In the genomic region with DNA sequence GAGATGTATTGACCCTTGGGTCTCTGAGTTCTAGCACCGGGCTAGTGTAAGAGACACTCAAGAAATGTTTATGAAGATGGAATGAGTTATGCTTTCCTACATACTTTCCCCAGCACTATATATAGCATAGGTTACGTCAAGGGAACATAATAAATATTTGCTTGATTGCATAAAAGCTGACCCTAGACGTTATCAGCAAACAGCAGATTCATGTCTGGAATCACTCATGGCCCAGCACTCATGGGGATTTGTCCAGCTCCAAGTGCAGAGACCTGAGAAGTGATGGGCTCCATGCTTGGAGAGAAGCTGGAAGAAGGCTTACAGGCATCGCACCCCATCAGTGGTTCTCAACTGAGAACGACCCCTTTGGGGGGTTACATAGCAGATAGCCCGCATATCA, we compare ENCODE assay signal across 28 mouse cellular contexts.
DNase-seq lines count a peak whose midpoint lies in the region; ATAC-seq and TF ChIP-seq lines count a peak whose summit lies in the region.
"Had no signal": no experiment of that assay in that cellular context is flagged by ENCODE, and none has a peak within 500 bp of the region (broad histone marks: within the 10 kb centered on the region; RNA-seq: fewer than 3 reads in every experiment).

No protein-coding gene starts in this region.

- peak; percentile 96 for TF ChIP-seq EP300 in lung, postnatal 0 days (IDR thresholded peaks at IDR 0.05)

- no peak for DNase-seq in heart, adult 9 months (ENCODE audit: low spot score in 2 of 2)
- peak; percentile 88 for DNase-seq in lung, postnatal 0 days (ENCODE audit: low spot score)
- peak; percentile 52 to 80 for DNase-seq in lung, postnatal 4 days
- no peak for DNase-seq in thymus, postnatal 4 days
- DNase-seq: adrenal gland, postnatal 25 days; B cell, adult 2 months; cerebellum, adult 11-12 months; cerebellum, adult 9-11 months; embryo, embryonic 11 days; gastrocnemius, adult 2 months; gastrocnemius, postnatal 36 days; kidney, adult 2 months; layer of hippocampus, postnatal 36 days; liver, embryonic 13.5 days; retina, postnatal 1 day; right cerebral cortex, postnatal 14 days had no signal

- H3K9me3 ChIP-seq in heart, embryonic 15.5 days (replicated peaks): no peaks in the 10 kb centered on the region
- no peaks in the 10 kb centered on the region for H3K9me3 ChIP-seq in lung, embryonic 15.5 days
- H3K9me3 ChIP-seq in lung, postnatal 0 days (ENCODE audit: low read length): no peaks in the 10 kb centered on the region
- H3K9me3 ChIP-seq: embryonic facial prominence, embryonic 12.5 days; forebrain, embryonic 10.5 days; forebrain, embryonic 15.5 days; limb, embryonic 10.5 days; limb, embryonic 15.5 days; liver, embryonic 13.5 days; midbrain, embryonic 13.5 days; stomach, embryonic 15.5 days had no signal

- H3K4me1 ChIP-seq in heart, embryonic 15.5 days (replicated peaks): peaks cover 43% of the 10 kb centered on the region
- H3K4me1 ChIP-seq in lung, embryonic 15.5 days: peaks cover 43% of the 10 kb centered on the region
- H3K4me1 ChIP-seq in lung, postnatal 0 days (ENCODE audit: insufficient read depth, low read depth, low read length): no peaks in the 10 kb centered on the region
- H3K4me1 ChIP-seq: midbrain, embryonic 13.5 days; stomach, embryonic 15.5 days had no signal

- H3K9ac ChIP-seq in heart, embryonic 15.5 days: no peak overlapping the region
- H3K9ac ChIP-seq in lung, embryonic 15.5 days: no peak overlapping the region
- no peak overlapping the region for H3K9ac ChIP-seq in lung, postnatal 0 days (replicated peaks; ENCODE audit: low read depth)
- H3K9ac ChIP-seq: embryonic facial prominence, embryonic 12.5 days; forebrain, embryonic 15.5 days; hindbrain, embryonic 14.5 days; limb, embryonic 15.5 days; liver, embryonic 13.5 days; midbrain, embryonic 13.5 days; stomach, embryonic 15.5 days had no signal

- WGBS in heart, embryonic 15.5 days: 40% methylated on average over 6 of the region's 6 CpGs
- 28% methylated on average over 6 of the region's 6 CpGs for WGBS in lung, embryonic 15.5 days
- 41% methylated on average over 6 of the region's 6 CpGs for WGBS in lung, postnatal 0 days

- no peaks in the 10 kb centered on the region for H3K27me3 ChIP-seq in heart, embryonic 15.5 days
- no peaks in the 10 kb centered on the region for H3K27me3 ChIP-seq in lung, embryonic 15.5 days
- H3K27me3 ChIP-seq in lung, postnatal 0 days (replicated peaks; ENCODE audit: insufficient read depth, low read length): no peaks in the 10 kb centered on the region
- H3K27me3 ChIP-seq: embryonic facial prominence, embryonic 12.5 days; forebrain, embryonic 15.5 days; liver, embryonic 13.5 days; midbrain, embryonic 13.5 days; stomach, embryonic 15.5 days had no signal

- peak overlapping the region; percentile 10 for H3K27ac ChIP-seq in heart, embryonic 15.5 days
- peak overlapping the region; percentile 50; the same call in 1 of the 2 replicates for H3K27ac ChIP-seq in lung, embryonic 15.5 days
- H3K27ac ChIP-seq in lung, postnatal 0 days (ENCODE audit: low read length): no peak overlapping the region
- H3K27ac ChIP-seq: embryonic facial prominence, embryonic 12.5 days; forebrain, embryonic 10.5 days; forebrain, embryonic 15.5 days; gastrocnemius, adult 2 months; hindbrain, embryonic 14.5 days; limb, embryonic 10.5 days; limb, embryonic 15.5 days; liver, embryonic 13.5 days; macrophage; midbrain, embryonic 13.5 days; stomach, embryonic 15.5 days had no signal

- 0 out of 2 replicates have a peak, but pooled peaks have one; percentile 37 for ATAC-seq in heart, embryonic 15.5 days (replicated peaks; ENCODE audit: insufficient number of reproducible peaks, insufficient read depth, low FRiP score, low read depth)
- peak; percentile 91 for ATAC-seq in lung, embryonic 15.5 days (ENCODE audit: borderline replicate concordance, extremely low read depth, low FRiP score, low TSS enrichment)
- ATAC-seq in lung, postnatal 0 days: peak; percentile 87
- ATAC-seq in frontal cortex, adult (ENCODE audit: low TSS enrichment): no peak
- ATAC-seq: forebrain, embryonic 15.5 days; midbrain, embryonic 13.5 days had no signal

- no peak for TF ChIP-seq CTCF in lung, postnatal 0 days (IDR thresholded peaks at IDR 0.05)

- H3K4me3 ChIP-seq in heart, embryonic 15.5 days: no peak overlapping the region
- no peak overlapping the region for H3K4me3 ChIP-seq in lung, embryonic 15.5 days
- no peak overlapping the region for H3K4me3 ChIP-seq in lung, postnatal 0 days (ENCODE audit: low read depth, low read length)
- H3K4me3 ChIP-seq: embryonic facial prominence, embryonic 12.5 days; forebrain, embryonic 10.5 days; forebrain, embryonic 15.5 days; gastrocnemius, adult 2 months; limb, embryonic 10.5 days; limb, embryonic 15.5 days; liver, embryonic 13.5 days; midbrain, embryonic 13.5 days; stomach, embryonic 15.5 days had no signal

- no peak overlapping the region for H3K4me2 ChIP-seq in heart, embryonic 15.5 days
- no peak overlapping the region for H3K4me2 ChIP-seq in lung, embryonic 15.5 days
- no peak overlapping the region for H3K4me2 ChIP-seq in lung, postnatal 0 days (replicated peaks; ENCODE audit: low read depth, low read length)
- H3K4me2 ChIP-seq: embryonic facial prominence, embryonic 12.5 days; forebrain, embryonic 15.5 days; hindbrain, embryonic 14.5 days; limb, embryonic 15.5 days; liver, embryonic 13.5 days; midbrain, embryonic 13.5 days; stomach, embryonic 15.5 days had no signal

- H3K36me3 ChIP-seq in heart, embryonic 15.5 days: 0 out of 2 replicates have a peak, but pooled peaks cover 4% of the 10 kb centered on the region
- H3K36me3 ChIP-seq in lung, embryonic 15.5 days: no peaks in the 10 kb centered on the region
- no peaks in the 10 kb centered on the region for H3K36me3 ChIP-seq in lung, postnatal 0 days (ENCODE audit: insufficient read depth, low read length)
- H3K36me3 ChIP-seq: embryonic facial prominence, embryonic 12.5 days; forebrain, embryonic 10.5 days; forebrain, embryonic 15.5 days; limb, embryonic 10.5 days; limb, embryonic 15.5 days; liver, embryonic 13.5 days; midbrain, embryonic 13.5 days; stomach, embryonic 15.5 days had no signal

Comparison
In these comparisons a context has a peak if more than half of its experiments do, and no peak if none do; other contexts are left out.
1. DNase-seq: peak in lung, postnatal 0 days (single experiment) and lung, postnatal 4 days (2 of 2); none in heart, adult 9 months (0 of 2) and thymus, postnatal 4 days (single experiment).